Mouse (Mus musculus) liver, postnatal 0 days (tissue): Measurements from ENCODE around the gene Uhrf1bp1.

Experiments
- CTCF ChIP-seq: sonication (generic); IDR thresholded peaks from 2 replicates; pipeline ENCODE4 v1.5.1; 2016; ENCODE audit warnings: antibody characterized with exemption, low read depth
- EP300 ChIP-seq: IDR thresholded peaks from 2 replicates; pipeline ENCODE4 v1.6.1; 2016; ENCODE audit warnings: antibody characterized with exemption, low read depth, mild to moderate bottlenecking

DNA sequence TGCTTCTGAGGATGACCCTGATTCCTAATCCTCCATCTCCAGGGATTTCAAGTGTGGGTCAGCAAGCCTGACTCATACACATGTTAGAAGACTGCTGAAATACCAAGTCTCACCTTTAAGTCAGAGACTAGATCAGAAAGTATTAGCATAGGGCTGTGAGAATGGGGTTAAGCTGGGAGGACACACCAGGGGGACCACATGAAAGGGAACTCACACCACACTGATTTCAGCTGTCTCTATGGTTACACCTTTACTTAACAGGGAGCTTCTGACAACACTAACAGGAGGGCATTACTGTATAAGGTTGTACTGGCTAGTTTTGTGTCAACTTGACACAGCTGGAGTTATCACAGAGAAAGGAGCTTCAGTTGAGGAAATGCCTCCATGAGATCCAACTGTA lies 41.6 kb upstream of the Uhrf1bp1 start:
- no peak for TF ChIP-seq EP300
- TF ChIP-seq CTCF = no peak
